Mouse (Mus musculus): ENCODE data around the gene Srgap3. TPM values are rescaled to one million over a fixed set of nuclear protein-coding genes. Genes with fewer than 3 reads are reported as not detected.

Gene Srgap3
- total RNA-seq (2014; rRNA removed; ENCODE audit: low replicate concordance) (0.70 TPM in 1 of 2 replicates, not detected in the other), polyA plus RNA-seq (2015; fragmentation: Nextera tagmentation; extraction: Ambion mirVana) (0.19 and 0.33 TPM in 2 replicates)

DNA sequence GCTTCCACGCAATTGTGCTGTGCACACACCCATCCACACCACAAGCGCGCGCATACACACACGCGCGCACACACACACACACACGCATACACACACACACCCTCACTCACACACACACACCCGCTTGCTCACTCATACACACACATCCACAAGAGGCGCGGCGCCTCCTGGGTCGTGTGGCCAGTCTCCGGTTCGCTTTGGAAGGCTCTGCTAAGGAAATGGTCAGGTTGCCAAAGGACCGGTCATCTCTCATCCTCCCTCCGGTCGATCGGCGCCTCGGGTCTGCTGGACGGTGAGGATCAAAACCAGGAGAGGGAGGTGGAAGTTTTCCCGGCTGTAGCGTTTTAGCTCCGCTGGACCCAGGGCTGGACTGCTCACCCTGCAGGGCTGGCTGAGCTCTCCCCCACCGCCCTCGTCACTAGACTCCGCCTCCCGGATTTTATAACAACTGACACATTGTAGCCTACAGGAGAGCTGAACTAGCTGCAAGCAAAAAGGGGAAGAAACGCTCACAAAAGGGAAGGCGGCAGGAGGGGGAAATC is at the start of gene Srgap3:
Gene Srgap3, minus strand, starts transcription at position 372 of the 542 bp plus-strand sequence.
- H3K4me2 ChIP-seq (ENCODE audit: low read depth, low read length): peak within 1 kb of the TSS; percentile 73
- peak; percentile 72 for DNase-seq (ENCODE audit: low spot score)
- H3K27me3 ChIP-seq (ENCODE audit: control insufficient read depth, insufficient read depth, low read length): no peaks in the 10 kb centered on the region
- peak within 1 kb of the TSS; percentile 21; the same call in 1 of the 2 replicates for H3K27ac ChIP-seq (ENCODE audit: low read depth)
- peak; percentile 89 for ATAC-seq (ENCODE audit: insufficient read depth, low read depth)
- peak within 1 kb of the TSS; percentile 49 for H3K4me3 ChIP-seq (ENCODE audit: low read depth, low read length)
- H3K36me3 ChIP-seq (replicated peaks; ENCODE audit: control insufficient read depth, insufficient read depth, low read length): no peaks in the 10 kb centered on the region
- 1% methylated on average over 31 of the region's 31 CpGs for WGBS
- peak within 1 kb of the TSS; percentile 41 for H3K9ac ChIP-seq (replicated peaks; ENCODE audit: low read depth, low read length)
- H3K9me3 ChIP-seq (replicated peaks; ENCODE audit: control insufficient read depth, low read length): no peaks in the 10 kb centered on the region
- no peaks in the 10 kb centered on the region; the same call in 1 of the 2 replicates for H3K4me1 ChIP-seq (ENCODE audit: control insufficient read depth, insufficient read depth)
- TF ChIP-seq CTCF (IDR thresholded peaks at IDR 0.05; ENCODE audit: low read depth) (no peak), EP300 (IDR thresholded peaks at IDR 0.05; ENCODE audit: low read depth) (no peak)

DNA sequence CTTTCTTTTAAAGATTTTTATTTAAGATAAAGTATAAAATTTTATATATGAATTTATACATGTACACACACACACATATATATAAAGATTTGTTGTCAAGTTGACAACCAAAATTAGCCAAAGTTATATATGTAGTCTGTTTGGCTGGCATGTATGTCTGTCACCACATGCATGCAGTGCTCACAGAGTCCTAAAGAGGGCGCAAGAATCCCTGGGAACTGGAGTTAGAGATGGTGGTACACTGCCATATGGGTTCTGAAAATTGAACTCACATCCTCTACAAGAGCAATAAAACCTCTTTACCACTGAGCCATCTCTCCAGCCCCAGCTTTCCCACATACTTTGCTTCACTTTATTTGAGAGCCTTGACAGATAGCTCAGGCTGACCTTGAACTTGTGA is 48.6 kb upstream of the Srgap3 start:
- Histone ChIP-seq H3K27me3 (ENCODE audit: control insufficient read depth, insufficient read depth, low read length) (no peaks in the 10 kb centered on the region), H3K36me3 (replicated peaks; ENCODE audit: control insufficient read depth, insufficient read depth, low read length) (no peaks in the 10 kb centered on the region), H3K4me1 (ENCODE audit: control insufficient read depth, insufficient read depth) (no peaks in the 10 kb centered on the region), H3K9me3 (replicated peaks; ENCODE audit: control insufficient read depth, low read length) (no peaks in the 10 kb centered on the region), H3K4me3 (ENCODE audit: low read depth, low read length) (no peak overlapping the region), H3K4me2 (ENCODE audit: low read depth, low read length) (no peak overlapping the region), H3K9ac (replicated peaks; ENCODE audit: low read depth, low read length) (no peak overlapping the region), H3K27ac (ENCODE audit: low read depth) (no peak overlapping the region)
- DNase-seq (ENCODE audit: low spot score) (no peak), ATAC-seq (ENCODE audit: insufficient read depth, low read depth) (no peak)
- WGBS: 26% methylated on average over 1 of the region's 1 CpGs
- TF ChIP-seq CTCF (IDR thresholded peaks at IDR 0.05; ENCODE audit: low read depth) (no peak), EP300 (IDR thresholded peaks at IDR 0.05; ENCODE audit: low read depth) (no peak)

DNA sequence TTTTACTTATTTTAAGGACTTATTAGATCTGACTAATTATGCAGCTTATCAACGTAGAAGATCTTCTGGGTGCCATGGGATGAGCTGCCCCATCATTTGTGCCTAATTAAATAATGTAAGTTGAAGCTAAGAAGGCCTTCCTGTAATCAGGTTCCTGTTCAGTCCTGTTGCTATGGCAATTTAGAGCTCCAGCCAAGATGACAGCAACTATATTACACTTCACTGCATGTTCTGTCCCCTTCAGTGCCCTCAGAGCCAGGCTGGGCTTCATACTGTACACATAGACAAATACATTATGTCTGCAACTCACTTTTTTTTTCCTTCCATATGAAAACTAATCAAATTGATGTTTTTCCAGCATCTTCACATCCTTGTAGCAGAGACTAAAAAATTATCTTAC is 43.1 kb upstream of the Srgap3 start:
- Histone ChIP-seq H3K4me3 (ENCODE audit: low read depth, low read length) (no peak overlapping the region), H3K27ac (ENCODE audit: low read depth) (no peak overlapping the region), H3K27me3 (ENCODE audit: control insufficient read depth, insufficient read depth, low read length) (no peaks in the 10 kb centered on the region), H3K4me1 (ENCODE audit: control insufficient read depth, insufficient read depth) (no peaks in the 10 kb centered on the region), H3K36me3 (replicated peaks; ENCODE audit: control insufficient read depth, insufficient read depth, low read length) (no peaks in the 10 kb centered on the region), H3K4me2 (ENCODE audit: low read depth, low read length) (no peak overlapping the region), H3K9ac (replicated peaks; ENCODE audit: low read depth, low read length) (no peak overlapping the region), H3K9me3 (replicated peaks; ENCODE audit: control insufficient read depth, low read length) (no peaks in the 10 kb centered on the region)
- 57% methylated on average over 1 of the region's 1 CpGs for WGBS
- ATAC-seq (ENCODE audit: insufficient read depth, low read depth): no peak
- DNase-seq (ENCODE audit: low spot score): no peak
- no peak for TF ChIP-seq CTCF (IDR thresholded peaks at IDR 0.05; ENCODE audit: low read depth)
- no peak for TF ChIP-seq EP300 (IDR thresholded peaks at IDR 0.05; ENCODE audit: low read depth)

DNA sequence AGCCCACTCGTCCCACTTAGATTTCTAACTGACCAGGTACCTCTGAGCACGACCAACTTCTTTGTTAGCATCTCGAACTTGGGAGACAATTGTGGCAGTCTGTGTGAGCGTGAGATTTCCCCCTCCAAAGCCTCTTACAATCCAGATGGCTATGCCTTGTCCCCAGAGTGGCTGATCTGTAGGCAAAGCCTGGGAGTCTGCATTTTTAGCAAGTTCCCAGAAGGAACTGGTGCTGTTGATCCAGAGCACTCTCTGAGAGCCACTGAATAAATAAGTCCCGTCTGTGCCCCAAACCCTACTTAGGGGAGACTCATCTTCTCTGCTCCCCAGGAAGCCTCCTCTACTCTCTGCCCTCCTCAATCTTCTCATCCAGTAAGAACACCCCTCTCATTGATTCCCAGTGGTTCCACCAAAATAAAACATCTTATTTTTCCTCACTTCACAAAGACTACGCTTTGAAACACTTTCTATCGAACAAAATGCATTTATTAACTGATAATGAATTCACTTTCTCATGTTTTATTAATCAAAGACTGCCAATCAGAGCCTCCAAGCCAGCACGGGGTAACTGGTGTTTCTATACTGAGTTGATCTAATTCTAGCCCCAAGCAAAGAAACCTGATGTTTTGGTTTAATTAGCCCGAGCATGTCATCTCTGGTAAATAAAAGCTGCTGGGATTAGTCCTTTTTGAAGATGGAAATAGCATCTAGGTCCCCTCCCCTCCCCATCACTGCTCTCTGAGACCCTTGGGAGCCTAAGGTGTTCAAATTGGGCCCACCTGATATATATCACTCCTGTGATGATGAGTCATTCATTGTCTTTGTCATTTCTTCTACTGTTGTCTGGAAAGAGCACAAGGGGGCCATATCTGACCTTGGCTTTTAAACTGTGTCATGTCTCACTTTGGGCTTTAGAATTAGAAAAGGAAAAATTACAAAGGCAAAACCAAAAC is 38.6 kb upstream of the Srgap3 start:
- ATAC-seq (ENCODE audit: insufficient read depth, low read depth) (no peak), DNase-seq (ENCODE audit: low spot score) (no peak)
- Histone ChIP-seq H3K9me3 (replicated peaks; ENCODE audit: control insufficient read depth, low read length) (no peaks in the 10 kb centered on the region), H3K4me1 (ENCODE audit: control insufficient read depth, insufficient read depth) (no peaks in the 10 kb centered on the region), H3K27me3 (ENCODE audit: control insufficient read depth, insufficient read depth, low read length) (no peaks in the 10 kb centered on the region), H3K36me3 (replicated peaks; ENCODE audit: control insufficient read depth, insufficient read depth, low read length) (no peaks in the 10 kb centered on the region), H3K9ac (replicated peaks; ENCODE audit: low read depth, low read length) (no peak overlapping the region), H3K4me2 (ENCODE audit: low read depth, low read length) (no peak overlapping the region), H3K27ac (ENCODE audit: low read depth) (no peak overlapping the region), H3K4me3 (ENCODE audit: low read depth, low read length) (no peak overlapping the region)
- 56% methylated on average over 9 of the region's 9 CpGs for WGBS
- TF ChIP-seq CTCF (IDR thresholded peaks at IDR 0.05; ENCODE audit: low read depth) (no peak), EP300 (IDR thresholded peaks at IDR 0.05; ENCODE audit: low read depth) (no peak)

DNA sequence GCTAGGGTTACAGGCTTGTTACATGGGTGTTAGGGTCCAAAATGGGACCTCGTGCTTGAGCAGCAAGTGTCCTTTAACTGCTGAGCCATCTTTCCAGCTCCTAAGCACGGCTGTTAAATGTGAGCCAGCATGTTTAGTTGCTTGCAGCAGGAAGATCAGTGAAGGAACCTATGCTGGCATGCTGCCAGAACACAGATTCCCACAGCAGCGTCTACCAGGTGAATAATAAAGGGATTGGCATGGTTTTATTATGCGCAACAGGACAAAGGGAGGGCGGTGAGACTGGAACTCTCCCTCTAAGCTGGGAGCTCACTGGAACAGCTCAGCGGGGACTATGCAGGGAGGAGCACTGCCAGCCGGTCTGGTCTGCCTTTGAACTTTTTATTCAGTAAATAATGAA is 35.2 kb upstream of the Srgap3 start:
- DNase-seq (ENCODE audit: low spot score): no peak
- Histone ChIP-seq H3K27ac (ENCODE audit: low read depth) (no peak overlapping the region), H3K4me3 (ENCODE audit: low read depth, low read length) (no peak overlapping the region), H3K9ac (replicated peaks; ENCODE audit: low read depth, low read length) (no peak overlapping the region), H3K27me3 (ENCODE audit: control insufficient read depth, insufficient read depth, low read length) (no peaks in the 10 kb centered on the region), H3K9me3 (replicated peaks; ENCODE audit: control insufficient read depth, low read length) (no peaks in the 10 kb centered on the region), H3K36me3 (replicated peaks; ENCODE audit: control insufficient read depth, insufficient read depth, low read length) (no peaks in the 10 kb centered on the region), H3K4me2 (ENCODE audit: low read depth, low read length) (no peak overlapping the region), H3K4me1 (ENCODE audit: control insufficient read depth, insufficient read depth) (no peaks in the 10 kb centered on the region)
- no peak for ATAC-seq (ENCODE audit: insufficient read depth, low read depth)
- WGBS: 42% methylated on average over 7 of the region's 7 CpGs
- TF ChIP-seq CTCF (IDR thresholded peaks at IDR 0.05; ENCODE audit: low read depth) (no peak), EP300 (IDR thresholded peaks at IDR 0.05; ENCODE audit: low read depth) (no peak)
